Mouse (Mus musculus): ENCODE measurements at regions not wholly inside any gene's neighbourhood (a gene's known extent, or its start where the extent isn't known, plus 50 kb on each side); places are given as distances from the start of the nearest gene placed in this dataset.

GRCm38 (mm10) chr1:90268131-90268691 lies 64.4 kb downstream of the Ackr3 start:
- Histone ChIP-seq H3K4me2 (replicated peaks) (no peak overlapping the region), H3K4me1 (peaks cover 4% of the 10 kb centered on the region), H3K9ac (replicated peaks) (no peak overlapping the region), H3K9me3 (no peaks in the 10 kb centered on the region), H3K4me3 (no peak overlapping the region), H3K27ac (replicated peaks) (no peak overlapping the region), H3K36me3 (no peaks in the 10 kb centered on the region), H3K27me3 (0 out of 2 replicates have a peak, but pooled peaks cover 7% of the 10 kb centered on the region)
- no peak for ATAC-seq (ENCODE audit: low FRiP score, low read depth)
- WGBS: 68% methylated on average over 17 of the region's 17 CpGs

GRCm38 (mm10) chr1:90268951-90269350 lies 65.2 kb downstream of the Ackr3 start:
- WGBS: 85% methylated on average over 7 of the region's 7 CpGs
- H3K9me3 ChIP-seq: no peaks in the 10 kb centered on the region

GRCm38 (mm10) chr1:90269836-90270235 lies 66.1 kb downstream of the Ackr3 start:
- Histone ChIP-seq H3K27ac (replicated peaks) (no peak overlapping the region), H3K4me2 (replicated peaks) (no peak overlapping the region), H3K9me3 (no peaks in the 10 kb centered on the region), H3K4me3 (no peak overlapping the region), H3K36me3 (no peaks in the 10 kb centered on the region), H3K9ac (replicated peaks) (no peak overlapping the region), H3K27me3 (0 out of 2 replicates have a peak, but pooled peaks cover 7% of the 10 kb centered on the region), H3K4me1 (peaks cover 4% of the 10 kb centered on the region)
- WGBS: 79% methylated on average over 1 of the region's 1 CpGs
- no peak for ATAC-seq (ENCODE audit: low FRiP score, low read depth)

More at GRCm38 (mm10) chr1:90268951-90269350, 65.2 kb downstream of the Ackr3 start:
- H3K27ac ChIP-seq (replicated peaks): no peak overlapping the region
- ATAC-seq (ENCODE audit: low FRiP score, low read depth): no peak
- H3K4me2 ChIP-seq (replicated peaks): no peak overlapping the region
- H3K9ac ChIP-seq (replicated peaks): no peak overlapping the region
- 0 out of 2 replicates have a peak, but pooled peaks cover 7% of the 10 kb centered on the region for H3K27me3 ChIP-seq
- peaks cover 4% of the 10 kb centered on the region for H3K4me1 ChIP-seq
- no peaks in the 10 kb centered on the region for H3K36me3 ChIP-seq
- no peak overlapping the region for H3K4me3 ChIP-seq

GRCm38 (mm10) chr1:90271326-90271725 lies 67.5 kb downstream of the Ackr3 start:
- no peaks in the 10 kb centered on the region for H3K9me3 ChIP-seq
- H3K9ac ChIP-seq (replicated peaks): no peak overlapping the region
- peaks cover 4% of the 10 kb centered on the region for H3K4me1 ChIP-seq
- no peak for ATAC-seq (ENCODE audit: low FRiP score, low read depth)
- H3K4me2 ChIP-seq (replicated peaks): no peak overlapping the region
- no peak overlapping the region for H3K27ac ChIP-seq (replicated peaks)
- WGBS: 86% methylated on average over 3 of the region's 3 CpGs
- no peak overlapping the region for H3K4me3 ChIP-seq
- H3K36me3 ChIP-seq: no peaks in the 10 kb centered on the region
- H3K27me3 ChIP-seq: 0 out of 2 replicates have a peak, but pooled peaks cover 7% of the 10 kb centered on the region

- no peak overlapping the region for H3K4me3 ChIP-seq
- peaks cover 4% of the 10 kb centered on the region for H3K4me1 ChIP-seq
- no peak for ATAC-seq (ENCODE audit: low FRiP score, low read depth)
- WGBS: 97% methylated on average over 5 of the region's 5 CpGs
- H3K36me3 ChIP-seq: no peaks in the 10 kb centered on the region
- H3K9ac ChIP-seq (replicated peaks): no peak overlapping the region
- H3K9me3 ChIP-seq: no peaks in the 10 kb centered on the region
- no peak overlapping the region for H3K27ac ChIP-seq (replicated peaks)
- no peaks in the 10 kb centered on the region for H3K27me3 ChIP-seq
- H3K4me2 ChIP-seq (replicated peaks): no peak overlapping the region
Measured at GRCm38 (mm10) chr1:90272411-90272810, 68.6 kb downstream of the Ackr3 start.

- ATAC-seq (ENCODE audit: low FRiP score, low read depth): no peak
- no peaks in the 10 kb centered on the region for H3K36me3 ChIP-seq
- peaks cover 4% of the 10 kb centered on the region for H3K4me1 ChIP-seq
- no peak overlapping the region for H3K27ac ChIP-seq (replicated peaks)
- 84% methylated on average over 19 of the region's 19 CpGs for WGBS
- no peak overlapping the region for H3K4me2 ChIP-seq (replicated peaks)
- no peaks in the 10 kb centered on the region for H3K27me3 ChIP-seq
- H3K4me3 ChIP-seq: no peak overlapping the region
- H3K9ac ChIP-seq (replicated peaks): no peak overlapping the region
- no peaks in the 10 kb centered on the region for H3K9me3 ChIP-seq
Measured at GRCm38 (mm10) chr1:90272830-90273628, 69.2 kb downstream of the Ackr3 start.

- Histone ChIP-seq H3K27ac (replicated peaks) (no peak overlapping the region), H3K9ac (replicated peaks) (no peak overlapping the region), H3K9me3 (no peaks in the 10 kb centered on the region), H3K27me3 (no peaks in the 10 kb centered on the region), H3K4me3 (no peak overlapping the region), H3K36me3 (no peaks in the 10 kb centered on the region), H3K4me1 (no peaks in the 10 kb centered on the region), H3K4me2 (replicated peaks) (no peak overlapping the region)
- no peak for ATAC-seq (ENCODE audit: low FRiP score, low read depth)
Measured at GRCm38 (mm10) chr1:90273629-90273928, 69.8 kb downstream of the Ackr3 start.

- Histone ChIP-seq H3K4me1 (no peaks in the 10 kb centered on the region), H3K27ac (replicated peaks) (no peak overlapping the region), H3K27me3 (no peaks in the 10 kb centered on the region), H3K36me3 (no peaks in the 10 kb centered on the region), H3K9ac (replicated peaks) (no peak overlapping the region), H3K4me3 (no peak overlapping the region), H3K4me2 (replicated peaks) (no peak overlapping the region), H3K9me3 (no peaks in the 10 kb centered on the region)
- 92% methylated on average over 9 of the region's 9 CpGs for WGBS
- ATAC-seq (ENCODE audit: low FRiP score, low read depth): no peak
Measured at GRCm38 (mm10) chr1:90274968-90275651, 71.3 kb downstream of the Ackr3 start.

GRCm38 (mm10) chr1:90275786-90276520 lies 72.2 kb downstream of the Ackr3 start:
- WGBS: 91% methylated on average over 16 of the region's 16 CpGs
- ATAC-seq (ENCODE audit: low FRiP score, low read depth): no peak
- no peak overlapping the region for H3K4me3 ChIP-seq
- no peak overlapping the region for H3K4me2 ChIP-seq (replicated peaks)
- H3K9ac ChIP-seq (replicated peaks): no peak overlapping the region
- H3K9me3 ChIP-seq: no peaks in the 10 kb centered on the region
- no peaks in the 10 kb centered on the region for H3K36me3 ChIP-seq
- no peaks in the 10 kb centered on the region for H3K27me3 ChIP-seq
- H3K4me1 ChIP-seq: no peaks in the 10 kb centered on the region
- H3K27ac ChIP-seq (replicated peaks): no peak overlapping the region

GRCm38 (mm10) chr1:90277486-90278255 lies 73.9 kb downstream of the Ackr3 start:
- Histone ChIP-seq H3K9me3 (no peaks in the 10 kb centered on the region), H3K9ac (replicated peaks) (no peak overlapping the region), H3K36me3 (no peaks in the 10 kb centered on the region), H3K27ac (replicated peaks) (no peak overlapping the region), H3K4me3 (no peak overlapping the region), H3K27me3 (no peaks in the 10 kb centered on the region), H3K4me2 (replicated peaks) (no peak overlapping the region), H3K4me1 (peaks cover under 1% of the 10 kb centered on the region; the same call in 1 of the 2 replicates)
- no peak for ATAC-seq (ENCODE audit: low FRiP score, low read depth)
- 89% methylated on average over 18 of the region's 18 CpGs for WGBS

GRCm38 (mm10) chr1:90279066-90279839 lies 75.5 kb downstream of the Ackr3 start:
- no peak for ATAC-seq (ENCODE audit: low FRiP score, low read depth)
- no peak overlapping the region for H3K4me3 ChIP-seq
- H3K27ac ChIP-seq (replicated peaks): no peak overlapping the region

More at GRCm38 (mm10) chr1:90279066-90279839, 75.5 kb downstream of the Ackr3 start:
- Histone ChIP-seq H3K9ac (replicated peaks) (no peak overlapping the region), H3K4me2 (replicated peaks) (no peak overlapping the region), H3K36me3 (no peaks in the 10 kb centered on the region), H3K4me1 (peaks cover 14% of the 10 kb centered on the region), H3K27me3 (no peaks in the 10 kb centered on the region), H3K9me3 (no peaks in the 10 kb centered on the region)
- WGBS: 69% methylated on average over 20 of the region's 20 CpGs

Data from midbrain, embryonic 12.5 days (tissue).